Mouse (Mus musculus) right cerebral cortex, postnatal 25 days (tissue): ENCODE measurements around the gene Wipf1.
"Not testable (repeated sequence)": the region's sequence is repeated elsewhere in the genome, so short reads cannot be mapped to it uniquely, and the experiment has no call there.

Experiments used
- DNase-seq: peaks from one replicate; pipeline ENCODE4 v3.0.0; 2022

The Wipf1 gene

GRCm38 (mm10) chr2:73529356-73530330 lies at the start of gene Wipf1:
TSS of gene Wipf1 (minus strand) at chr2:73529734.
- DNase-seq: peak; percentile 69

- DNase-seq: no peak
Measured at GRCm38 (mm10) chr2:73579168-73579567, 49.6 kb upstream of the Wipf1 start.

- no peak for DNase-seq
Measured at GRCm38 (mm10) chr2:73574418-73574817, 44.9 kb upstream of the Wipf1 start.

- no peak for DNase-seq
Measured at GRCm38 (mm10) chr2:73573556-73573955, 44.0 kb upstream of the Wipf1 start.

- peak; percentile 85 for DNase-seq
Measured at GRCm38 (mm10) chr2:73572539-73573372, 43.2 kb upstream of the Wipf1 start.

GRCm38 (mm10) chr2:73571901-73572300 lies 42.4 kb upstream of the Wipf1 start:
- no peak for DNase-seq

GRCm38 (mm10) chr2:73571304-73571703 lies 41.8 kb upstream of the Wipf1 start:
- DNase-seq: no peak

- DNase-seq: peak; percentile 46
Measured at GRCm38 (mm10) chr2:73566989-73567605, 37.6 kb upstream of the Wipf1 start.

GRCm38 (mm10) chr2:73566162-73566561 lies 36.6 kb upstream of the Wipf1 start:
- DNase-seq: no peak

- DNase-seq: no peak
Measured at GRCm38 (mm10) chr2:73563690-73564089, 34.2 kb upstream of the Wipf1 start.

- DNase-seq: no peak
Measured at GRCm38 (mm10) chr2:73562656-73563055, 33.1 kb upstream of the Wipf1 start.

GRCm38 (mm10) chr2:73561665-73562063 lies 32.1 kb upstream of the Wipf1 start:
- no peak for DNase-seq

- no peak for DNase-seq
Measured at GRCm38 (mm10) chr2:73560899-73561664, 31.5 kb upstream of the Wipf1 start.

GRCm38 (mm10) chr2:73560445-73560844 lies 30.9 kb upstream of the Wipf1 start:
- no peak for DNase-seq

- DNase-seq: no peak
Measured at GRCm38 (mm10) chr2:73557956-73558355, 28.4 kb upstream of the Wipf1 start.

GRCm38 (mm10) chr2:73557061-73557460 lies 27.5 kb upstream of the Wipf1 start:
- DNase-seq: not testable (repeated sequence)

GRCm38 (mm10) chr2:73554389-73554788 lies 24.9 kb upstream of the Wipf1 start:
- DNase-seq: no peak

- DNase-seq: no peak
Measured at GRCm38 (mm10) chr2:73552926-73553325, 23.4 kb upstream of the Wipf1 start.

- no peak for DNase-seq
Measured at GRCm38 (mm10) chr2:73550725-73551124, 21.2 kb upstream of the Wipf1 start.

- DNase-seq: no peak
Measured at GRCm38 (mm10) chr2:73548542-73548941, 19.0 kb upstream of the Wipf1 start.

GRCm38 (mm10) chr2:73547256-73547655 lies 17.7 kb upstream of the Wipf1 start:
- no peak for DNase-seq

- no peak for DNase-seq
Measured at GRCm38 (mm10) chr2:73545556-73545955, 16.0 kb upstream of the Wipf1 start.
